Mouse (Mus musculus) c-Kit-positive CD71-positive TER-119-positive erythroid progenitor cells, embryonic 14.5 days (primary cell): ENCODE measurements around the gene Ppp1r9a.

Experiments used
- DNase-seq: peaks from one replicate; pipeline ENCODE4 v3.0.0-alpha.2; 2013; ENCODE audit warnings: low spot score

Ppp1r9a gene

DNA sequence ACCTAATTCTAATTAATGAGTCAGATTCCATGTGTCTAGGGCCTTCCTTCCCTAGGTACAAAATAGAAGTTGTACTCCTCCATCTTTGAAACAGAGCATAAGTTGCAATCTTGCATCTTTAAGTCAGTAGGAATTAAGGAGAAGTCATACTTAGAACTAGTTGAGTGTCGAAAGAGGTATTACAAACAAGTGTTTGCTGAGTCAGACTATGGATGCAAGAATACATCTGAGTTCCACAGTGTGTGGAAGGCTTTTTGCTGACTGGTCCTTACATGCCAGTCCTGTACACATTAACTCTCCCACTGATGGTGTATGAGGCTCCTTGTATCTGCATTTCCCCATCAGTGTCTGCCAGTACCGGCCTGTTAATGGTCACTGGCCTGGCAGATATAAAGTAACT, 305.1 kb downstream of the Ppp1r9a start:
- no peak for DNase-seq
